Mouse (Mus musculus) heart, postnatal 14 days (tissue): ENCODE results near the gene Zg16. TPM values are rescaled to one million over a fixed set of nuclear protein-coding genes. Genes with fewer than 3 reads are reported as not detected.
"Not testable (repeated sequence)": the region's sequence is repeated elsewhere in the genome, so short reads cannot be mapped to it uniquely, and the experiment has no call there.

Source experiments
- DNase-seq, 2 experiments: peaks; one replicate each; pipeline ENCODE4 v3.0.0; 2021 to 2022
- intact Hi-C: fragments of 180-260 bp; cut with DNase I; formaldehyde crosslinking; loops from one replicate; pipeline ENCODE4 v1.15.1; 2025
- total RNA-seq, 2 experiments: library from RNA; stranded (reverse); gene quantifications; 2 replicates each; pipeline ENCODE4 v1.2.3; 2021

The Zg16 gene
- total RNA-seq, 2 experiments from 2014 or later: not detected

DNA sequence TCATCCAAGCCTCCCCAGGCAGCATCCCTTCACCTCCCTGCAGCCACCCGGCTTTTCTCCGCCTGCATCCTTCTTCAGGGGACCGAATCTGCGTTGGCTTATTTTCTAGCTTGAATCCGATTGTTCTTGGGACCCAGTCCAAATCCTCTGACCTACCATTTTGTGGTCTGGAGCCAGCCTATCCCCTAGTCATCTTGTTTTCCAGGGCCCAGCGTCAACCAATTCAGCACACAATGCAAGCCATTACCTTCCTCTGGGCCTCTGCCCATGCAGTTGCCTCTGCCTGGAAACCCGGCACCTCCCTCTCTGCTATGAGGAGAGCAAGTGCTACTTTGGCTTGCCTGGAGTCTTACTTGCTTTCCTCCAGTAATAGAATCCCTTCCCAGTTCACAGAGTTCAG is 18.4 kb upstream of the Zg16 start:
- intact Hi-C loops: loop anchor here (2.0 to 10.0 kb wide), 5 partner anchors 91 to 348 kb away; partner anchors contain the start of genes Mapk3, Mvp, Pagr1a and Pagr1b
- no peak for DNase-seq

- intact Hi-C loops: loop anchor here (2.0 to 10.0 kb wide), 6 partner anchors 62 to 347 kb away; partner anchors contain the start of genes Kif22, Mapk3, Mvp and Pagr1a
- peak; percentile 74 to 85 for DNase-seq
Observed at GRCm38 (mm10) chr7:127104560-127105332, 17.6 kb upstream of the Zg16 start.

DNA sequence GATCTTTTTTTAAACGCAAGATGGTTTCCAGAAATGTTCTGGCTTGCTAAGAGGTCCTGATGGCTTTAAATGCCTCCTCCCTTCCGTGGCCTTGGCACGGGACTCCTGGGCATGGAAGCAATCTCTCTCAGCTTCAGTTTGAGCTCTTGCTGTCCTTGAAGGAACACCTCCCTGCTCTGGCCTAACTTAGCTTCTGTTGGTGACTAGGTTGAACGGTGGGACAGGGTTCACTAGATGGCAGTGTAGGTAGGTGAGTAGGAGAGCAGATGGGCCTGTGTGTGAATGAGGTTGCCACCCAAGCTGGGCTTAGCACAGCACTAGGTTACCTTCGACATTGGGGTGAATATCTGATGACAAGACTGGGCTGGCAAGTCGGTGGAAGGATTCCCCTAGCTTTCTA is 16.8 kb upstream of the Zg16 start:
- no peak for DNase-seq
- intact Hi-C loops: loop anchor here (2.0 to 10.0 kb wide), 5 partner anchors 62 to 271 kb away; partner anchors contain the start of genes Kif22, Mvp, Pagr1a and Pagr1b

- intact Hi-C loops: loop anchor here (5.0 to 10.0 kb wide), 2 partner anchors 60 to 87 kb away; partner anchors contain the start of genes Kif22, Mvp, Pagr1a and Pagr1b
- no peak for DNase-seq
Observed at GRCm38 (mm10) chr7:127102148-127102547, 15.0 kb upstream of the Zg16 start.

- DNase-seq: no peak
- intact Hi-C loops: loop anchor here (5.0 to 10.0 kb wide), 2 partner anchors 59 to 87 kb away; partner anchors contain the start of genes Kif22, Mvp, Pagr1a and Pagr1b
Observed at GRCm38 (mm10) chr7:127101451-127102016, 14.4 kb upstream of the Zg16 start.

- intact Hi-C loops: no loop called here
- DNase-seq: no peak
Observed at GRCm38 (mm10) chr7:127099528-127099927, 12.4 kb upstream of the Zg16 start.

DNA sequence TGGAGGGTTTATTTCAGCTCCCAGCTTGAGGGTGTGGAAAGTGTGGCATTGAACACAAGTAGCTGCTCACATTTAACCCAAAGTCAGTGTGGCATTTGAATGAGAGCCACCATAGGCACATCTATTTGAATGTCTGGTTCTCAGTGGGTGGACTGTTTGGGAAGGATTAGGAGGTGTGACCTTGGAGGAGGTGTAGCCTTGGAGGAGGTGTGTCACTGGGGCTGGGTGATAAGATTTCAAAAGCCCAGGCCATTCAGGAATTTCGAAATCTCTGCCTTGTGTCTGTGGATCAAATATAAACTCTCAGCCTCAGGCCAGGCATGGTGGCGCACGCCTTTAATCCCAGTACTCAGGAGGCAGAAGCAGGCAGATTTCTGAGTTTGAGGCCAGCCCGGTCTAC is 11.8 kb upstream of the Zg16 start:
- DNase-seq: no peak
- intact Hi-C loops: no loop called here

GRCm38 (mm10) chr7:127098521-127098920 is 11.4 kb upstream of the Zg16 start:
- DNase-seq: no peak

GRCm38 (mm10) chr7:127096456-127096855 is 9.3 kb upstream of the Zg16 start:
- DNase-seq: no peak
- intact Hi-C loops: no loop called here

More at GRCm38 (mm10) chr7:127098521-127098920, 11.4 kb upstream of the Zg16 start:
- intact Hi-C loops: no loop called here

DNA sequence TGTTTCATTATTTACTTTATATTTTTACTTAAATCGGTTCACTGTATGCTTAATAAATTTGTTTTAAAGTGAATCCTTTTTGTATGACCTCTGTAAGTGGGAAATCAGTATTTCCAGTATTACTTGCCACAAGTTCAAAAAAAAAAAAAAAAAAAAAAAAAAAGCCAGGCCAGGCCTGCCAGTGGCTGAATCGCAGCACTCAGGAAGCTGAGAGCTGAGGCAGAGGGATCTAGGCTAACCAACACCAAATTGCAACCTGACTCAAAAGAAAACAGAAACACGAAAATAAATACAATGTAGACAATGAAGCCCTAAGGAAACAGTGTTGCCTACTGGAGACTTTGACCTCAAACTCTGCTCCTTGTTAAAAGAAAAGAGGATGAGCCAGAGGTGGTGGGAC is 6.8 kb upstream of the Zg16 start:
- intact Hi-C loops: no loop called here
- DNase-seq: no peak

DNA sequence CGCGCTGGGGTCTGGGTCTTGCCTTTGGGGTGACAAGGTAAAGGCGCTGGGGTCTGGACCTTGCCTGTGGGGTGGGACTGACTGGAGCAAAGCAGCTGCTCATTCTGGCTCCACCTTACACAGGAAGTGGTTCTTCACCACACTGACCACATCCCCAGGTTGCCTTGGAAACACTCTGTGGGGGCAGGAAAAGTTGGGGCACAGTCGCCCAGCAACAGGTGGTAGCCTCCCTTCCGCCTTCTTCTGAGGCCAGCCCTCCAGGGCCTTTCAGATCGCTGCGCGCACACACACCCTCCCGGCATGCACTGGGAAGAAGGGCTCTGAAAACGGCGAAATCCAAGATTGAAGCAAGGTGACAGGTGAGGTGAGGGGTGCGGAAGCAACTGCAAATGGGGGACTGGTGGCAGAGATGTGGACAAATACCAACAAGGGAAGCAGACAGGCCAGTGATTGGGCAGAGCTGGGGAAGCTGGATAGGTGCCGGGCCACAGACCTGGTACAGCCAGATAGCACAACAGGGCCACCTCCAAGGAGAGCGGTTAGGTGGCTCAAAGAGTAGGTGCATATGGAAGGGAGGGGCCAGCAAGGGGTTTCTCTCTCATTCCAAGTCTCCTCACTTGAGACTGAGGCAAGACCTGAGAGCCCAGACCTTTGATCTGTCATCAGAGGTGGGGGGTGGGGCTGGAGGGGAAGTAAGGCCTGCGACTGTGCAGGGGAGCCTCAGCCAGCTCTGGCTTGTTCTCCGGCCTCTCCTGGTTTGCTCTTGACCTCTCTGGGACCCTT is 4.2 kb upstream of the Zg16 start, which contains the start of gene AI467606:
TSS of gene AI467606 (plus strand) at position 246 of the 783 bp plus-strand sequence.
- peak; percentile 51 to 58 for DNase-seq
- intact Hi-C loops: no loop called here

- DNase-seq: no peak
- intact Hi-C loops: no loop called here
Observed at GRCm38 (mm10) chr7:127090154-127091113, 3.3 kb upstream of the Zg16 start.

DNA sequence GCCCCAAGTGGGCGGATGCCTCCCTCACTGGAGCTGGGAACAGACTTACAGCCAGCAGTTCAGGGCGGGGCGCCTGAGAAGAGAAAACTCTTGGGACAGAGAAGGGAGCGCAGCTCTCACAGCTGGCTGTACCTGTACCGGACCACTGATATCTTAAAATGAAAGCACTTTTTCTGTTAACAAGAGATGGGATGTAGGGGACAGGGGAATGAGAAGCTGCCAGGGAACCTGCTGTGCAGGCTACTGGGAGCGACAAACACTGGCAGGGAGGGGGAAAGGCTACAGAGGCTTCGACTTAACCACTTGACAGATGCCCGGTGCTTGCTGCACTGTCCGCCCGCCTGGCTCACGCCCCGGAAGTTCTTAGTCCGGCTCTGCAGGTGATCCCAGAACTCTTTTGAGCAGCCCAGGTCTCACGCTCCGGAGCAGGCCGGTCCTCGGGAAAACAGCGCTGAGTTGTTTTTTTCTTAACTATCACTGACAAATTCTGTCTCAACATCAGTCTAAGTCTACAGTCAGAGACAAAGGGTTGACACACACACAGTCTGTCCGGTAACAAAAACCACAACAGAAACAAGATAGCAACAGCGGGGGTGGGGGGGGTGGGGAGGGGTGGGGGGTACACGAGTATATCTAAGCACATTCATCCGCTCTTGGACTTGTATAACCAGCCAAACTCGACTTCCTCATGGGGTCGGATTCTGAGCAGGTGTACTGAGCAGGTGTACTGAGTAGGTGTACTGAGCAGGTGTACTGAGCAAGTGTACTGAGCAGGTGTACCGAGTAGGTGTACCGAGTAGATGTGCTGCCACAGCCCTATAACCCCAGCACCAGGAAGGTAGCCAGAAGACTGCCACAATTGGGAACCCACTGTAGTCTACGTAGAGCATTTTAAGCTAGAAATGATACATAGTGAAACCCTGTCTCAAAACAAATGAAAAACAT is 2.0 kb upstream of the Zg16 start:
- intact Hi-C loops: no loop called here
- DNase-seq: peak; percentile 17 to 21

DNA sequence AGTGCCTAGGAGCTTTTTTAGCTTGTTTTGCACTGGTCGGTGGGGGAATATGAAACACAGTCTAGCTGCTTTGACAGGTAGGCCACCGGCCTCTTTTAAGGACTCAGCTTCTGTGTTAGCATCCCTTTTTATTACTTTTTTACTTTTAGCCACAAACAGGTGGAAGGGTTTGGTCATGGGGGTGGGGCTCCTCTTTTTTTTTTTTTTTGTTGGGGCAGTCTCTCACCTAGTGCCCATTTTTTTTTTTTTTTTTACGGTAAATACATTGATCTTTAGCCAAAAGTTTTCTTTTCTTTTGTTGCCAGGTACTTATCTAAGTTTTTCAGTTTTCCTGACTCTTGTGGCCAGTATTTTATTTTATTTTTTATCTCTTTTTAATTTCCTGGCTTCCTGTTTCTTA is 955 bp upstream of the Zg16 start:
- DNase-seq: no peak

DNA sequence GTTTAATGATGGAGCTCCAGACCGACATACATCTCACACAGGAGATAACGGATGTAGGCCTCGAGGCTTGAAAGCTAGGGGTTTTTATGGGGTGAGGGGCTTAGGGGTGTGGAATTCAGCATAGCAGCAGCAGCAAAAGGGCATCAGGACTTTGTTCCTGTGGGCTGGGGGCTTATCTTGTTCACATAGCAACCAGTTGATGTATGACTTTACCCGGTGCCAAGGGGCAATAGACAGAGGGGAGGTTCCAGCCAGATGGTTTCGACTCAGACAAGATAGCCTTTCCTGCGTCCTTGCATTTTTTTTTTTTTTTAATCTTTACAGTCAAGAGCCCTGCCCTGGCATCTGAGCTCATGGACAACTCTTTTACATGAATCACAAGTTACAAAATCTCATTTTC is 1.4 kb downstream of the Zg16 start:
- DNase-seq, intact Hi-C loops: not testable (repeated sequence)

More for the DNA sequence above, 955 bp upstream of the Zg16 start:
- intact Hi-C loops: no loop called here

GRCm38 (mm10) chr7:127084794-127085193 is 2.3 kb downstream of the Zg16 start:
- intact Hi-C loops: no loop called here

DNA sequence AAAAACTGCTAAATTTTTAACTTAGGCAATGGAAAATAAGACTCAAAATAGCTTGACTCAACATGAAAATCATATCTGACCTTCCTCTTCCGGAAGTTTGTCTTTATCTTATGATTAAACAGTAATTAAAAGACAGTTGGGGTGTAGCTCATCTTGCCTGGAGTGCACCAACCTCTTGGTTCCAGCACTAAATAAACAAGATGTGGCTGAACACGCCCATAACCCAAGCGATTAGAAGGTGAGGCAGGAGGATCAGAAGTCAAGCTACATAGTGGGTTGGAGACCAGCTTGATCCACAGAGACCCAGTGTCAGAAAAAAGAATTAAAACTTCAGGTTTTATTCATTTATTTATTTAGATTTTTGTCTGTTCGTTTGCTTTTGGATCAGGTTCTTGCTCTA is 3.4 kb downstream of the Zg16 start:
- intact Hi-C loops: no loop called here
- no peak for DNase-seq

More at GRCm38 (mm10) chr7:127084794-127085193, 2.3 kb downstream of the Zg16 start:
- DNase-seq: no peak

- intact Hi-C loops: no loop called here
- no peak for DNase-seq
Observed at GRCm38 (mm10) chr7:127082995-127083394, 4.1 kb downstream of the Zg16 start.
